Mouse (Mus musculus): Measurements from ENCODE around the gene Gpr153.

Gpr153 gene

GRCm38 (mm10) chr4:152315498-152316213 lies 41.6 kb downstream of the Gpr153 start:
- DNase-seq (ENCODE audit: low read depth, low spot score), result no peak

GRCm38 (mm10) chr4:152317631-152318033 lies 43.6 kb downstream of the Gpr153 start:
- DNase-seq (ENCODE audit: low read depth, low spot score), result no peak

- DNase-seq (ENCODE audit: low read depth, low spot score), result no peak
Observed at GRCm38 (mm10) chr4:152318517-152319234, 44.6 kb downstream of the Gpr153 start, which contains the start of gene Rnf207. Gene Rnf207 (minus strand): TSS chr4:152318993.

GRCm38 (mm10) chr4:152321464-152321863 lies 47.4 kb downstream of the Gpr153 start:
- DNase-seq (ENCODE audit: low read depth, low spot score), result no peak

- DNase-seq (ENCODE audit: low read depth, low spot score), result no peak
Observed at GRCm38 (mm10) chr4:152324641-152325562, 50.9 kb downstream of the Gpr153 start.

- peak; percentile 90 for DNase-seq (ENCODE audit: low read depth, low spot score)
Observed at GRCm38 (mm10) chr4:152325574-152326411, 51.8 kb downstream of the Gpr153 start, which contains the start of gene Rpl22. Gene Rpl22 (plus strand): TSS chr4:152325742.

- DNase-seq (ENCODE audit: low read depth, low spot score), result no peak
Observed at GRCm38 (mm10) chr4:152326543-152326942, 52.5 kb downstream of the Gpr153 start.

- no peak for DNase-seq (ENCODE audit: low read depth, low spot score)
Observed at GRCm38 (mm10) chr4:152328691-152329090, 54.7 kb downstream of the Gpr153 start.

GRCm38 (mm10) chr4:152332952-152333351 lies 58.9 kb downstream of the Gpr153 start:
- no peak for DNase-seq (ENCODE audit: low read depth, low spot score)

- no peak for DNase-seq (ENCODE audit: low read depth, low spot score)
Observed at GRCm38 (mm10) chr4:152333587-152333986, 59.6 kb downstream of the Gpr153 start.

Measured in c-Kit-negative CD71-positive TER-119-positive erythroid progenitor cells, embryonic 14.5 days (primary cell).